Mouse (Mus musculus): ENCODE data around the gene Mfsd4b2. TPM values are rescaled to one million over a fixed set of nuclear protein-coding genes. Genes with fewer than 3 reads are reported as not detected.
"Not testable (repeated sequence)": the region's sequence is repeated elsewhere in the genome, so short reads cannot be mapped to it uniquely, and the experiment has no call there.

Gene Mfsd4b2
- polyA plus RNA-seq, 1 experiment: not detected

- Histone ChIP-seq H3K4me1 (ENCODE audit: control insufficient read depth, insufficient read depth, low read length) (peaks cover 11% of the 10 kb centered on the region), H3K27me3 (ENCODE audit: control insufficient read depth, insufficient read depth, low read length) (no peaks in the 10 kb centered on the region), H3K36me3 (ENCODE audit: control insufficient read depth, insufficient read depth, low read length) (no peaks in the 10 kb centered on the region), H3K27ac (ENCODE audit: control insufficient read depth, insufficient read depth, low read depth, low read length) (no peak overlapping the region), H3K4me3 (ENCODE audit: control insufficient read depth, low read depth, low read length) (no peak overlapping the region)
- no peak for TF ChIP-seq POLR2A (IDR thresholded peaks at IDR 0.05; ENCODE audit: control insufficient read depth, low read depth, low read length)
- TF ChIP-seq CTCF (IDR thresholded peaks at IDR 0.05; ENCODE audit: control insufficient read depth, insufficient read depth, insufficient replicate concordance, low read depth, low read length): no peak
Observed at GRCm38 (mm10) chr10:39958266-39958665, 31.5 kb upstream of the Mfsd4b2 start.

GRCm38 (mm10) chr10:39956340-39956878, 29.7 kb upstream of the Mfsd4b2 start:
- H3K4me1 ChIP-seq (ENCODE audit: control insufficient read depth, insufficient read depth, low read length): peaks cover 11% of the 10 kb centered on the region
- no peaks in the 10 kb centered on the region for H3K27me3 ChIP-seq (ENCODE audit: control insufficient read depth, insufficient read depth, low read length)
- no peak overlapping the region for H3K27ac ChIP-seq (ENCODE audit: control insufficient read depth, insufficient read depth, low read depth, low read length)
- no peak overlapping the region for H3K4me3 ChIP-seq (ENCODE audit: control insufficient read depth, low read depth, low read length)
- TF ChIP-seq CTCF (IDR thresholded peaks at IDR 0.05; ENCODE audit: control insufficient read depth, insufficient read depth, insufficient replicate concordance, low read depth, low read length) (no peak), POLR2A (IDR thresholded peaks at IDR 0.05; ENCODE audit: control insufficient read depth, low read depth, low read length) (no peak)
- no peaks in the 10 kb centered on the region for H3K36me3 ChIP-seq (ENCODE audit: control insufficient read depth, insufficient read depth, low read length)

- H3K27ac ChIP-seq (ENCODE audit: control insufficient read depth, insufficient read depth, low read depth, low read length): no peak overlapping the region
- peaks cover 7% of the 10 kb centered on the region for H3K4me1 ChIP-seq (ENCODE audit: control insufficient read depth, insufficient read depth, low read length)
- TF ChIP-seq CTCF (IDR thresholded peaks at IDR 0.05; ENCODE audit: control insufficient read depth, insufficient read depth, insufficient replicate concordance, low read depth, low read length) (no peak), POLR2A (IDR thresholded peaks at IDR 0.05; ENCODE audit: control insufficient read depth, low read depth, low read length) (no peak)
- H3K36me3 ChIP-seq (ENCODE audit: control insufficient read depth, insufficient read depth, low read length): no peaks in the 10 kb centered on the region
- no peaks in the 10 kb centered on the region for H3K27me3 ChIP-seq (ENCODE audit: control insufficient read depth, insufficient read depth, low read length)
- no peak overlapping the region for H3K4me3 ChIP-seq (ENCODE audit: control insufficient read depth, low read depth, low read length)
Observed at GRCm38 (mm10) chr10:39955163-39955562, 28.4 kb upstream of the Mfsd4b2 start.

GRCm38 (mm10) chr10:39949377-39949954, 22.7 kb upstream of the Mfsd4b2 start:
- TF ChIP-seq POLR2A (IDR thresholded peaks at IDR 0.05; ENCODE audit: control insufficient read depth, low read depth, low read length) (no peak), CTCF (IDR thresholded peaks at IDR 0.05; ENCODE audit: control insufficient read depth, insufficient read depth, insufficient replicate concordance, low read depth, low read length) (no peak)
- Histone ChIP-seq H3K4me3 (ENCODE audit: control insufficient read depth, low read depth, low read length) (no peak overlapping the region), H3K27ac (ENCODE audit: control insufficient read depth, insufficient read depth, low read depth, low read length) (no peak overlapping the region), H3K27me3 (ENCODE audit: control insufficient read depth, insufficient read depth, low read length) (no peaks in the 10 kb centered on the region), H3K36me3 (ENCODE audit: control insufficient read depth, insufficient read depth, low read length) (no peaks in the 10 kb centered on the region), H3K4me1 (ENCODE audit: control insufficient read depth, insufficient read depth, low read length) (peaks cover 3% of the 10 kb centered on the region; the same call in 1 of the 2 replicates)

- not testable (repeated sequence) for H3K27me3 ChIP-seq (ENCODE audit: control insufficient read depth, insufficient read depth, low read length); H3K36me3 ChIP-seq (ENCODE audit: control insufficient read depth, insufficient read depth, low read length); H3K4me1 ChIP-seq (ENCODE audit: control insufficient read depth, insufficient read depth, low read length); H3K27ac ChIP-seq (ENCODE audit: control insufficient read depth, insufficient read depth, low read depth, low read length); H3K4me3 ChIP-seq (ENCODE audit: control insufficient read depth, low read depth, low read length)
Observed at GRCm38 (mm10) chr10:39947195-39947594, 20.5 kb upstream of the Mfsd4b2 start.

- no peaks in the 10 kb centered on the region for H3K27me3 ChIP-seq (ENCODE audit: control insufficient read depth, insufficient read depth, low read length)
- no peak overlapping the region for H3K27ac ChIP-seq (ENCODE audit: control insufficient read depth, insufficient read depth, low read depth, low read length)
- no peaks in the 10 kb centered on the region for H3K4me1 ChIP-seq (ENCODE audit: control insufficient read depth, insufficient read depth, low read length)
- H3K36me3 ChIP-seq (ENCODE audit: control insufficient read depth, insufficient read depth, low read length): no peaks in the 10 kb centered on the region
- no peak for TF ChIP-seq CTCF (IDR thresholded peaks at IDR 0.05; ENCODE audit: control insufficient read depth, insufficient read depth, insufficient replicate concordance, low read depth, low read length)
- TF ChIP-seq POLR2A (IDR thresholded peaks at IDR 0.05; ENCODE audit: control insufficient read depth, low read depth, low read length): no peak
- H3K4me3 ChIP-seq (ENCODE audit: control insufficient read depth, low read depth, low read length): no peak overlapping the region
Observed at GRCm38 (mm10) chr10:39936553-39936952, 9.8 kb upstream of the Mfsd4b2 start.

- not testable (repeated sequence) for H3K4me1 ChIP-seq (ENCODE audit: control insufficient read depth, insufficient read depth, low read length); H3K4me3 ChIP-seq (ENCODE audit: control insufficient read depth, low read depth, low read length); H3K27me3 ChIP-seq (ENCODE audit: control insufficient read depth, insufficient read depth, low read length); H3K36me3 ChIP-seq (ENCODE audit: control insufficient read depth, insufficient read depth, low read length); H3K27ac ChIP-seq (ENCODE audit: control insufficient read depth, insufficient read depth, low read depth, low read length)
Observed at GRCm38 (mm10) chr10:39924556-39924955, 2.2 kb downstream of the Mfsd4b2 start.

- H3K27ac ChIP-seq (ENCODE audit: control insufficient read depth, insufficient read depth, low read depth, low read length): no peak overlapping the region
- no peaks in the 10 kb centered on the region for H3K27me3 ChIP-seq (ENCODE audit: control insufficient read depth, insufficient read depth, low read length)
- H3K4me3 ChIP-seq (ENCODE audit: control insufficient read depth, low read depth, low read length): no peak overlapping the region
- H3K4me1 ChIP-seq (ENCODE audit: control insufficient read depth, insufficient read depth, low read length): no peaks in the 10 kb centered on the region
- no peaks in the 10 kb centered on the region for H3K36me3 ChIP-seq (ENCODE audit: control insufficient read depth, insufficient read depth, low read length)
- no peak for TF ChIP-seq CTCF (IDR thresholded peaks at IDR 0.05; ENCODE audit: control insufficient read depth, insufficient read depth, insufficient replicate concordance, low read depth, low read length)
- no peak for TF ChIP-seq POLR2A (IDR thresholded peaks at IDR 0.05; ENCODE audit: control insufficient read depth, low read depth, low read length)
Observed at GRCm38 (mm10) chr10:39912616-39913015, 14.1 kb downstream of the Mfsd4b2 start.

Measured in testis, adult 2 months (tissue).